1 mouse cellular context compared by ENCODE assay signal in genomic region chr12:112858581-112859336, GRCm38 (mm10).
A peak's percentile ranks its signal among the peaks of the same experiment; 100 is the strongest.
TF ChIP-seq lines count a peak whose summit lies in the region.

No protein-coding gene starts in this region.

TF ChIP-seq in CH12.LX, 34 proteins besides CTCF, POLR2A, EP300 and RAD21:
- no peak for TF ChIP-seq GABPA (IDR thresholded peaks at IDR 0.05; ENCODE audit: insufficient replicate concordance, low read depth, low read length)
- TF ChIP-seq MAZ (IDR thresholded peaks at IDR 0.05; ENCODE audit: low read depth, low read length), result no peak
- TF ChIP-seq MXI1 (IDR thresholded peaks at IDR 0.05; ENCODE audit: low read depth, low read length), result peak; percentile 37; the same call in 1 of the 2 replicates
- no peak for TF ChIP-seq IRF4 (IDR thresholded peaks at IDR 0.05; ENCODE audit: low read depth, low read length)
- TF ChIP-seq MYC (IDR thresholded peaks at IDR 0.05; ENCODE audit: low read depth, low read length), result no peak
- TF ChIP-seq ZKSCAN1 (IDR thresholded peaks at IDR 0.05; ENCODE audit: borderline replicate concordance, low read depth, low read length), result no peak
- no peak for TF ChIP-seq NELFE (IDR thresholded peaks at IDR 0.05; ENCODE audit: low read depth, low read length)
- no peak for TF ChIP-seq ZNF384 (IDR thresholded peaks at IDR 0.05; ENCODE audit: low read depth, low read length)
